Mouse (Mus musculus) limb, embryonic 11.5 days (tissue): ENCODE measurements at regions not wholly inside any gene's neighbourhood (a gene's known extent, or its start where the extent isn't known, plus 50 kb on each side); places are given as distances from the start of the nearest gene placed in this dataset.

ENCODE experiments used
- ATAC-seq: fragments of 200-750 bp; cut with Nextera tagmentation; 2 replicates; pipeline ENCODE4 v1.8.0; 2017; ENCODE audit warnings: low read depth; ENCODE audit not compliant: insufficient number of reproducible peaks, low FRiP score, low TSS enrichment
- DNase-seq: peaks from one replicate; pipeline ENCODE4 v3.0.0-alpha.2; 2015; ENCODE audit warnings: low spot score
- H3K27ac ChIP-seq: fragments of 300-500 bp; sonication (generic); replicated peaks from 2 replicates; pipeline ENCODE4 v1.5.1; 2014; ENCODE audit warnings: low read depth, mild to moderate bottlenecking, low read length
- H3K27me3 ChIP-seq: fragments of 300-500 bp; sonication (generic); 2 replicates; pipeline ENCODE4 v1.6.1; 2014; ENCODE audit warnings: mild to moderate bottlenecking, low read length, mixed read lengths; ENCODE audit not compliant: control insufficient read depth, insufficient read depth
- H3K36me3 ChIP-seq: fragments of 300-500 bp; sonication (generic); 2 replicates; pipeline ENCODE4 v1.6.1; 2014; ENCODE audit warnings: mild to moderate bottlenecking, low read length, moderate library complexity, mixed read lengths; ENCODE audit not compliant: control insufficient read depth, insufficient read depth
- H3K4me1 ChIP-seq: fragments of 300-500 bp; sonication (generic); 2 replicates; pipeline ENCODE4 v1.6.1; 2014; ENCODE audit warnings: low read length, mixed read lengths; ENCODE audit not compliant: control insufficient read depth, insufficient read depth
- H3K4me2 ChIP-seq: fragments of 300-500 bp; sonication (generic); 2 replicates; pipeline ENCODE4 v1.6.1; 2014; ENCODE audit warnings: low read depth, mild to moderate bottlenecking, moderate library complexity; ENCODE audit not compliant: severe bottlenecking
- H3K4me3 ChIP-seq: fragments of 300-500 bp; sonication (generic); 2 replicates; pipeline ENCODE4 v1.5.1; 2014; ENCODE audit warnings: low read depth, low read length
- H3K9ac ChIP-seq: fragments of 300-500 bp; sonication (generic); 2 replicates; pipeline ENCODE4 v1.6.1; 2014; ENCODE audit warnings: mild to moderate bottlenecking, low read length
- H3K9me3 ChIP-seq: fragments of 300-500 bp; sonication (generic); 2 replicates; pipeline ENCODE4 v1.6.1; 2016; ENCODE audit warnings: low read length; ENCODE audit not compliant: control insufficient read depth
- WGBS: fragments of 180-500 bp; shearing (Covaris S2); extraction: QIAGEN DNeasy Blood & Tissue Kit; methylation state at CpG from one replicate; pipeline ENCODE4 v1.1.7; 2014; 5-methylcytosine and 5-hydroxymethylcytosine counted together

DNA sequence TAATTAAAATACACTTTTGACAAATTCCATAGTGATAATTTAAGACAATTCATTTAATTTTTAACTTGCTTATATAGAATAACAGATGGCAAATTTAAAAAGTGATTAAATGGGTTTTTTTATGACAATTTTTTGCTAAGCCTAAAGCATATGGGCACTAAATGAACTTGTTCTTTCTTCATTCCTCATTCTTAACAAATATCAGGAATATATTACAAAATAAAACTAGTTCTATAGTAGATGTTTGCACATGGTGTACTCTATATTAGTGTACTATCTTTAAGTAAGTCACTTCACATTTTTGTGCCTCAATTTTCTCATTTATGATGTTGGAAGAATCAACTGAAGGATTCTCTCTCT is 264.6 kb downstream of the Rdh14 start:
- Histone ChIP-seq H3K27me3 (no peaks in the 10 kb centered on the region), H3K4me1 (no peaks in the 10 kb centered on the region), H3K9ac (no peak overlapping the region), H3K27ac (no peak overlapping the region), H3K9me3 (no peaks in the 10 kb centered on the region), H3K4me2 (no peak overlapping the region), H3K4me3 (no peak overlapping the region), H3K36me3 (no peaks in the 10 kb centered on the region)
- no peak for DNase-seq
- ATAC-seq = no peak

DNA sequence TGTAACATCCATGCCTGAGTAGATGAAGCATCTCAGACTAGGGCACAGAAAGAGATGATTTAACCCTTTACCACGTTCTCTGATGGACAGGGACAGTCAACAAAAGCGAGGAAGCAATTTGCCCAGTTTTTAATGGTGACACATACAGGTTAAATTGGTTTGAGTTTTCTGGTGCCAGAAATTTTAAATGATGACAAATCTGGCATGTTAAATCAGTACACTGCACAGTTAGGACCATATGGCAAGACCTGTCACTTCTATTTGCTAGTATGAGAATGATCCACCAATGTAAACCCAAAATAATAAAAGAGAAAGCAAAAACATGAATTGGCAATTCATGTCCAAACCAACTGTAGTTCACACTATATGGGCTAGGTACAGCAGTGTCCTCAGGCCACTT is 268.3 kb downstream of the Rdh14 start:
- Histone ChIP-seq H3K4me3 (no peak overlapping the region), H3K9me3 (no peaks in the 10 kb centered on the region), H3K27ac (no peak overlapping the region), H3K36me3 (no peaks in the 10 kb centered on the region), H3K9ac (no peak overlapping the region), H3K4me1 (no peaks in the 10 kb centered on the region), H3K4me2 (no peak overlapping the region), H3K27me3 (no peaks in the 10 kb centered on the region)
- ATAC-seq (no peak), DNase-seq (no peak)
- 77% methylated on average over 2 of the region's 2 CpGs for WGBS

DNA sequence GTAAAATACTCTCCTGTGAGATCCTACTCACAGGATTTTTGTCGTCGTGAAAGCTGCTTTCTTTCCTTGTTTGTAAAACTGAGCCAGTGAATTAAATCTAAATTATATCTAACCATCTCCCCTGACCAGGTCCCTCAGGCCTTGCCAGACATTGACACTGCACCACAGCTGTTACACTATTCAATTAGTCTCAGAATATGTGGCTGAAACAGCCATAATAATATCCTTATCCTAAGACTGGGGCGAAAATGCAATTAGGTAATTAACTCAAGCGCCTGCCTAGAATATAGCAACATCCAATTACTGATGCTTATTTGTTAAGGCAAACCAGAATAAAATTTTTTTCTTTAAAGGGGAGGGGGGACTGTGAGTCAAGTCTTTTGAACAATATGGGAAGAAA is 296.2 kb downstream of the Rdh14 start:
- Histone ChIP-seq H3K4me3 (no peak overlapping the region), H3K9me3 (no peaks in the 10 kb centered on the region), H3K36me3 (no peaks in the 10 kb centered on the region), H3K27me3 (no peaks in the 10 kb centered on the region), H3K4me1 (no peaks in the 10 kb centered on the region), H3K27ac (no peak overlapping the region), H3K4me2 (no peak overlapping the region), H3K9ac (no peak overlapping the region)
- ATAC-seq = no peak
- 81% methylated on average over 4 of the region's 4 CpGs for WGBS
- no peak for DNase-seq
